Mouse (Mus musculus) monocyte, adult 59 days (primary cell): ENCODE results near the gene Tmem56. TPM values are rescaled to one million over a fixed set of nuclear protein-coding genes. Genes with fewer than 3 reads are reported as not detected.

Experiments used
- total RNA-seq, 2 experiments: library from RNA; stranded (reverse); gene quantifications; one replicate each; pipeline ENCODE4 v1.2.4; 2023

Tmem56 gene
- not detected for total RNA-seq

GRCm38 (mm10) chr3:121282998-121283397 lies at the start of gene Tmem56:
TSS of gene Tmem56 (minus strand) at chr3:121283098.

GRCm38 (mm10) chr3:121291560-121292258 lies 8.8 kb upstream of the Tmem56 start, which contains the start of gene Alg14:
TSS of gene Alg14 (plus strand) at chr3:121291773.

GRCm38 (mm10) chr3:121171243-121171871 lies 111.5 kb downstream of the Tmem56 start, which contains the start of gene Rwdd3:
TSS of gene Rwdd3 (minus strand) at chr3:121171695.

Other genes starting within 250 kb of the Tmem56 start
- 1 to 10 TPM; 2.6 to 7.5 TPM for gene Rwdd3, start 111.4 kb downstream of the Tmem56 start, total RNA-seq
- 10 to 100 TPM in 1 of 2 experiments, 1 to 10 TPM in 1; 7.7 to 10.3 TPM for gene Alg14, start 8.7 kb upstream of the Tmem56 start, total RNA-seq
- gene Cnn3, start 143.4 kb upstream of the Tmem56 start, total RNA-seq = 10 to 100 TPM; 11.4 to 13.5 TPM
- not detected for gene Slc44a3, start 249.3 kb upstream of the Tmem56 start, total RNA-seq